Mouse (Mus musculus) C2C12 (cell line): ENCODE measurements around the gene Wdfy4.

Experiments used
- CEBPB ChIP-seq: IDR thresholded peaks from one replicate; pipeline ENCODE4 v1.6.1; 2011; ENCODE audit warnings: low read depth, mild to moderate bottlenecking, control low read depth, moderate library complexity
- CTCF ChIP-seq: IDR thresholded peaks from one replicate; pipeline ENCODE4 v1.5.1; 2011; ENCODE audit not compliant: control insufficient read depth, insufficient read depth, insufficient read length
- FOSL1 ChIP-seq: IDR thresholded peaks from one replicate; pipeline ENCODE4 v1.8.0; 2011; ENCODE audit warnings: mild to moderate bottlenecking, low read length; ENCODE audit not compliant: poor library complexity, insufficient read depth, severe bottlenecking
- MAX ChIP-seq: IDR thresholded peaks from one replicate; pipeline ENCODE4 v1.6.1; 2011; ENCODE audit warnings: mild to moderate bottlenecking, control low read depth
- MYOD1 ChIP-seq: IDR thresholded peaks from one replicate; pipeline ENCODE4 v1.6.1; 2011; ENCODE audit warnings: low read depth; ENCODE audit not compliant: control insufficient read depth, insufficient read length
- USF1 ChIP-seq: IDR thresholded peaks from one replicate; pipeline ENCODE4 v1.6.1; 2011; ENCODE audit warnings: low read depth, mild to moderate bottlenecking, control low read depth, moderate library complexity

GRCm38 (mm10) chr14:32999511-32999910 lies 185.8 kb downstream of the Wdfy4 start:
- TF ChIP-seq CTCF (no peak), USF1 (no peak), MYOD1 (no peak), CEBPB (no peak), MAX (no peak), FOSL1 (no peak)
